Mouse (Mus musculus) gastrocnemius, adult 2 months (tissue): ENCODE results near the gene Srd5a1. TPM values are rescaled to one million over a fixed set of nuclear protein-coding genes. Genes with fewer than 3 reads are reported as not detected.
A peak's percentile ranks its signal among the peaks of the same experiment; 100 is the strongest.

Source experiments
- DNase-seq: peaks from one replicate; pipeline ENCODE4 v3.0.0; 2022
- H3K27ac ChIP-seq: fragments of 200-600 bp; 2 replicates; pipeline ENCODE4 v1.8.1; 2022; ENCODE audit warnings: mild to moderate bottlenecking
- H3K4me3 ChIP-seq: fragments of 200-600 bp; 2 replicates; pipeline ENCODE4 v1.8.1; 2022; ENCODE audit warnings: mild to moderate bottlenecking, moderate library complexity
- CTCF ChIP-seq: fragments of 200-600 bp; IDR thresholded peaks from 2 replicates; pipeline ENCODE4 v1.8.1; 2022; ENCODE audit warnings: antibody characterized with exemption, mild to moderate bottlenecking, moderate library complexity
- intact Hi-C: fragments of 180-260 bp; cut with DNase I; formaldehyde crosslinking; loops from one replicate; pipeline ENCODE4 v1.15.1; 2025
- total RNA-seq, 2 experiments: library from RNA; stranded (reverse); gene quantifications; 2 replicates each; pipeline ENCODE4 v1.2.3; 2021

Gene Srd5a1
- total RNA-seq, 2 experiments from 2014 or later = 0.33 TPM; not detected in 1

- H3K27ac ChIP-seq = no peak overlapping the region
- intact Hi-C loops = no loop called here
- no peak for DNase-seq
- TF ChIP-seq CTCF = no peak
- H3K4me3 ChIP-seq = peak overlapping the region; percentile 93
These were observed 79.8 kb downstream of the Srd5a1 start for GRCm38 (mm10) chr13:69531431-69531830.

DNA sequence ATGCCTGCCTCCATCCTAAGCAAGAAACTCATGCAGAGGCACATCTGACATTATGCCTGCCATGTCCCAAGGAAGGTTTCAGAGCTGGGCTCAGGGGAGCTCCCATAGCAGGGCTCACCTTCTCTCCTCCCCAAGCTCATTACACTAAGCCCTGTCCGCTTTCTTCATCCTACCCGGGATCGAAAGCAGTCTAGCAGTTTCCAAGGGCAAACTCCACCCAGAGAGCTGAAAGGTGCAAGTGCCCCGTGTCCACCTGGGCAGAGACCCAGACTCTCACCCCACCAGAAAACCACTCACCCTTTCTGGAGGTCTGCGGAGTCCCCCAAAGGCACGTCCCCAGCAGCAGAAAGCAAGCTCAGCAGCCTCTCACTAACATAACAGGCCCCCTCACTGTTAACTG lies 80.3 kb downstream of the Srd5a1 start:
- no peak for DNase-seq
- TF ChIP-seq CTCF = no peak
- H3K4me3 ChIP-seq = no peak overlapping the region; the same call in 1 of the 2 replicates
- no peak overlapping the region for H3K27ac ChIP-seq
- intact Hi-C loops = no loop called here

- TF ChIP-seq CTCF = no peak
- Histone ChIP-seq H3K4me3 (no peak overlapping the region), H3K27ac (no peak overlapping the region)
- intact Hi-C loops = no loop called here
- no peak for DNase-seq
These were observed 81.1 kb downstream of the Srd5a1 start for GRCm38 (mm10) chr13:69530156-69530555.

DNA sequence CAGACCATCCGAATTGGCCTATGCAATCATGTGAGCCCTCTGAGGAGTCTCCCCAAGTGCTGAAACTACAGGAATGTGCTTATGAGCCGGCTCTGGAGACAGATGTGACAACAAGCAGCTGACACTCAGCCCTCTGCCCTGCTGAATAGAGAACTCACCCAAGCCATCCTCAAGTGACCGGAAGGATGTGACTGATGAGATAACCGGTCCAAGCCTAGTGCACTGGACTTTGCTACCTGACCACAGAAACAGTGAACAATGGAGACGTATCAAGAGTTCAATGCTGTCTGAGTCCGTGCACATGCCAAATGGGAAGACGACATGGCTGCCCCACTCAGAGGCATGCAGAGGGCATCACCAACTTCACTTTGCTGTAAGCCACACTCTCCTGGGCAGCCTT lies 82.7 kb downstream of the Srd5a1 start:
- intact Hi-C loops = no loop called here
- no peak for TF ChIP-seq CTCF
- no peak for DNase-seq

DNA sequence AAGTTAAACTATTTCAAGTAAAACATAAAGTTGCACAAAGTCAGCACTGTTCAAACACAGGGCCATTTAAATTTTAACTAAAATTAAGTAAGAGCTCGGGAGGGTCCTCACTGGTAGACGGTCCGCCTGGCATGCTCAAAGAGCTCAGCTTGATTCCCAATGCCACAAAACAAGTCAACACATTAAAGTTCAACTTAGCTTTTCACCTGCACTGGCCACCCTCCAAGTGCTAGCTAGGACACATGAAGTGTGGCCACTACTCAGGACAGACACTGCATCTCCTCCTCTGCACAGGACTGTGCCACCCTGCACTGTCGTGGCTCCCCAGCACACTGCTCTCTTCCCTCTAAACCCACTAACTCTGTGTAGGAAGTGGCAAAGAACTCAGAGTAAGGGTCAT lies 85.4 kb downstream of the Srd5a1 start:
- intact Hi-C loops = no loop called here
- Histone ChIP-seq H3K4me3 (no peak overlapping the region), H3K27ac (no peak overlapping the region)
- TF ChIP-seq CTCF = no peak
- no peak for DNase-seq

More for the DNA sequence above, 82.7 kb downstream of the Srd5a1 start:
- H3K27ac ChIP-seq = no peak overlapping the region
- H3K4me3 ChIP-seq = no peak overlapping the region

GRCm38 (mm10) chr13:69524158-69524530 lies 87.1 kb downstream of the Srd5a1 start:
- H3K4me3 ChIP-seq = no peak overlapping the region
- TF ChIP-seq CTCF = no peak
- no peak overlapping the region for H3K27ac ChIP-seq
- no peak for DNase-seq
- intact Hi-C loops = no loop called here

Other genes with a start within 250 kb of the Srd5a1 start
- gene Nsun2, start 77.7 kb downstream of the Srd5a1 start, total RNA-seq = 10 to 100 TPM; 45.4 to 51.9 TPM
- gene Tent4a, start 76.8 kb downstream of the Srd5a1 start, total RNA-seq = 1 to 10 TPM; 5.2 to 7.8 TPM
- gene Ube2ql1, start 128.4 kb upstream of the Srd5a1 start, total RNA-seq = 1 to 10 TPM in 1 of 2 experiments, under 1 TPM in 1; 0.64 to 1.3 TPM
- gene Med10, start 191.0 kb upstream of the Srd5a1 start, total RNA-seq = 10 to 100 TPM; 11.3 to 11.8 TPM